Mouse (Mus musculus) neural tube, embryonic 11.5 days (tissue): ENCODE results near the gene Fbxw10. TPM values are rescaled to one million over a fixed set of nuclear protein-coding genes. Genes with fewer than 3 reads are reported as not detected.
A peak's percentile ranks its signal among the peaks of the same experiment; 100 is the strongest.

Source experiments
- ATAC-seq: fragments of 200-750 bp; cut with Nextera tagmentation; 2 replicates; pipeline ENCODE4 v1.8.0; 2017; ENCODE audit warnings: moderate number of reproducible peaks, mild to moderate bottlenecking, moderate TSS enrichment, moderate library complexity; ENCODE audit not compliant: insufficient read depth, low FRiP score, low TSS enrichment
- DNase-seq: peaks from one replicate; pipeline ENCODE4 v3.0.0-alpha.2; 2015; ENCODE audit warnings: low spot score
- H3K27ac ChIP-seq: fragments of 300-500 bp; sonication (generic); 2 replicates; pipeline ENCODE4 v1.5.1; 2014; ENCODE audit warnings: low read depth, mild to moderate bottlenecking, low read length
- H3K27me3 ChIP-seq: fragments of 300-500 bp; sonication (generic); 2 replicates; pipeline ENCODE4 v1.6.1; 2014; ENCODE audit warnings: mild to moderate bottlenecking, low read length, mixed read lengths; ENCODE audit not compliant: control insufficient read depth, insufficient read depth
- H3K36me3 ChIP-seq: fragments of 300-500 bp; sonication (generic); 2 replicates; pipeline ENCODE4 v1.6.1; 2014; ENCODE audit warnings: mild to moderate bottlenecking, low read length, moderate library complexity, mixed read lengths; ENCODE audit not compliant: control insufficient read depth, insufficient read depth
- H3K4me1 ChIP-seq: fragments of 300-500 bp; sonication (generic); 2 replicates; pipeline ENCODE4 v1.6.1; 2014; ENCODE audit warnings: low read length, mixed read lengths; ENCODE audit not compliant: control insufficient read depth, insufficient read depth
- H3K4me2 ChIP-seq: fragments of 300-500 bp; sonication (generic); 2 replicates; pipeline ENCODE4 v1.6.1; 2014; ENCODE audit warnings: low read depth, mild to moderate bottlenecking, moderate library complexity
- H3K4me3 ChIP-seq: fragments of 300-500 bp; sonication (generic); 2 replicates; pipeline ENCODE4 v1.5.1; 2014; ENCODE audit warnings: low read depth, low read length
- H3K9ac ChIP-seq: fragments of 300-500 bp; sonication (generic); 2 replicates; pipeline ENCODE4 v1.6.1; 2014; ENCODE audit warnings: mild to moderate bottlenecking, low read length
- H3K9me3 ChIP-seq: fragments of 300-500 bp; sonication (generic); 2 replicates; pipeline ENCODE4 v1.6.1; 2016; ENCODE audit warnings: low read length; ENCODE audit not compliant: control insufficient read depth
- WGBS: fragments of 180-500 bp; shearing (Covaris S2); extraction: QIAGEN DNeasy Blood & Tissue Kit; methylation state at CpG from one replicate; pipeline ENCODE4 v1.1.7; 2014; 5-methylcytosine and 5-hydroxymethylcytosine counted together
- polyA plus RNA-seq: library from polyadenylated mRNA; unstranded; fragments of >200 nt; fragmentation: Nextera tagmentation; extraction: Ambion mirVana; gene quantifications from 2 replicates; pipeline ENCODE4 v1.2.1, GENCODE M21; 2014

Gene Fbxw10
- polyA plus RNA-seq, 1 experiment from 2014 or later = 0.19 TPM

- DNase-seq (peak; percentile 94), ATAC-seq (peak; percentile 45)
- Histone ChIP-seq H3K36me3 (no peaks in the 10 kb centered on the region), H3K4me1 (no peaks in the 10 kb centered on the region), H3K27me3 (no peaks in the 10 kb centered on the region), H3K9me3 (no peaks in the 10 kb centered on the region), H3K4me3 (no peak overlapping the region), H3K4me2 (peak overlapping the region; percentile 26), H3K27ac (peak overlapping the region; percentile 42; the same call in 1 of the 2 replicates), H3K9ac (peak overlapping the region; percentile 14; the same call in 1 of the 2 replicates)
- 26% methylated on average over 25 of the region's 25 CpGs for WGBS
Measured at GRCm38 (mm10) chr11:62921052-62921977, 74.4 kb downstream of the Fbxw10 start.

GRCm38 (mm10) chr11:62924091-62924761 lies 77.4 kb downstream of the Fbxw10 start:
- no peak overlapping the region for H3K27ac ChIP-seq
- H3K4me1 ChIP-seq = no peaks in the 10 kb centered on the region
- no peaks in the 10 kb centered on the region for H3K36me3 ChIP-seq
- H3K9me3 ChIP-seq = no peaks in the 10 kb centered on the region
- no peaks in the 10 kb centered on the region for H3K27me3 ChIP-seq
- no peak for DNase-seq
- no peak for ATAC-seq
- 87% methylated on average over 6 of the region's 6 CpGs for WGBS
- H3K9ac ChIP-seq = no peak overlapping the region
- no peak overlapping the region for H3K4me2 ChIP-seq
- H3K4me3 ChIP-seq = no peak overlapping the region

Other genes with a start within 250 kb of the Fbxw10 start
- gene Lrrc75a, start 198.5 kb upstream of the Fbxw10 start, polyA plus RNA-seq = 12.3 and 13.6 TPM in 2 replicates
- gene Mmgt2, start 198.4 kb upstream of the Fbxw10 start, polyA plus RNA-seq = 39.5 and 47.0 TPM in 2 replicates
- gene Zfp287, start 115.2 kb upstream of the Fbxw10 start, polyA plus RNA-seq = 13.6 and 14.4 TPM in 2 replicates
- not detected in 2 replicates for gene Gm10428, start 94.0 kb upstream of the Fbxw10 start, polyA plus RNA-seq
- gene Zfp286, start 57.6 kb upstream of the Fbxw10 start, polyA plus RNA-seq = 28.6 and 29.4 TPM in 2 replicates
- gene Trim16, start 26.8 kb upstream of the Fbxw10 start, polyA plus RNA-seq = 8.0 and 9.5 TPM in 2 replicates
- 43.1 and 46.3 TPM in 2 replicates for gene Tvp23b, start 32.4 kb downstream of the Fbxw10 start, polyA plus RNA-seq
- gene Cdrt4, start 104.1 kb downstream of the Fbxw10 start, polyA plus RNA-seq = not detected in 2 replicates
- gene Tekt3, start 214.6 kb downstream of the Fbxw10 start, polyA plus RNA-seq = not detected in 2 replicates